Mouse (Mus musculus): ENCODE data around the gene Mtcl1.

Mtcl1 gene

DNA sequence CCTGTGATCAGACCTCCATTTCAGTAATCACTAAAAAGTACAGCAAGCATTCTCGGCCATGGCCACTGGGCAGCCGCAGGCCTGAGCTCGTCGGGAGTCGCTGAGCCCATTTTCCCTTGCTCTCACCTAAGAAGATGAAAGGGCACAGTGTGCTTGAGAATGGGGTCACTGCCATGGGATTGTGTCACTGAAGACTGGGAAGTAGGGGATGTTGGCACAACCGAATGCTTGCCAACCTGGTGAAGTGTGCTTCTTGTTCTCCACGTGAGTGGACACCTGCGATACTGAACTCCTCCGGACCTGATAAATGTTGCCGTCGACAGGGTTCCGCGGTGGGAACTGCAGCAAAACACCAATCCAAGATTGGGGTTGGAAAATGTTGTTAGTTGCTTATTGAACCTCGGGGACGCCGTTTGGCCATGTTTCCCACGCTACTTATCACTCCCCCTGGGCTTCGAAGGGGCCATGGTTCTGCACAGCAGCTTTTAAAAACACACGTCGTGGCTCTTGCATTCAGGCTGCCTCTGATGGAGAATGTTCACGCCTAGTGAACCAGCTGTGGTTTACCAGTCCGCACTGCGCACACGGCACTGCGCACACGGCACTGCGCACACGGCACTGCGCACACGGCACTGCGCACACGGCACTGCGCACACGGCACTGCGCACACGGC is 85.6 kb downstream of the Mtcl1 start:
- DNase-seq (ENCODE audit: low read depth, low spot score): no peak

DNA sequence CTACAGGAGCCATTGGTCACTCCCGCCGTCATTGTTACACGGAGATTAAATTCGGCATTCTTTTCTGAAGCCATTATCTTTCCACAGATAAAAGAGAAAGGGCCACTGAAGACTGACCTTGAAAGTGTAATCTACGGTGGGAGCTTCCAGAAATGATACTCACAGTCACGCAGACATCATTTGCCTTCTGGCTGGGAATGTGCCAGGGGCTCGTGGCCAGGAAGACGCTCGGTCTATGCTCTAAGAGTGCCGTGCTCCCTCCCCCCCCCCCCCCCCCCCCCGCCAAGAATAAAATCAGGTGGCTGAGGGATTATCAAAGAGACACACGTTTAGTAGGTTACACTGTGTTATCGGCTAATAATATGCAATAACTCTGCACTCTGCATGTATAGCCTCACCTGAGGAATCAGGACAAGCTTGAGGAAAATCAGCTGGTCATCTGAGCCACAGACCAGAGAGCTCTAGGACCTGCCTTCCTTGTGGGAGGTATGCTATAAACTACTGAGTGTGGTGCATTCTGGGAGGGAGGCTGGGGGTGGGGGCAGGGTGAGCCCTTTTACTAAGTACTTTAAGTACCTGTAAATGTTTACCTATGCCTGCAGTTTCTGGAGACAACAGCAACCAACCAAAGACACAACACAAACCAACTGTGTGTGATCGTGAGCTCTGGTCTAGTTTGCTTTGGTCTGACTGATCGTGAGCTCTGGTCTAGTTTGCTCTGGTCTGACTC is 87.1 kb downstream of the Mtcl1 start:
- no peak for DNase-seq (ENCODE audit: low read depth, low spot score)

DNA sequence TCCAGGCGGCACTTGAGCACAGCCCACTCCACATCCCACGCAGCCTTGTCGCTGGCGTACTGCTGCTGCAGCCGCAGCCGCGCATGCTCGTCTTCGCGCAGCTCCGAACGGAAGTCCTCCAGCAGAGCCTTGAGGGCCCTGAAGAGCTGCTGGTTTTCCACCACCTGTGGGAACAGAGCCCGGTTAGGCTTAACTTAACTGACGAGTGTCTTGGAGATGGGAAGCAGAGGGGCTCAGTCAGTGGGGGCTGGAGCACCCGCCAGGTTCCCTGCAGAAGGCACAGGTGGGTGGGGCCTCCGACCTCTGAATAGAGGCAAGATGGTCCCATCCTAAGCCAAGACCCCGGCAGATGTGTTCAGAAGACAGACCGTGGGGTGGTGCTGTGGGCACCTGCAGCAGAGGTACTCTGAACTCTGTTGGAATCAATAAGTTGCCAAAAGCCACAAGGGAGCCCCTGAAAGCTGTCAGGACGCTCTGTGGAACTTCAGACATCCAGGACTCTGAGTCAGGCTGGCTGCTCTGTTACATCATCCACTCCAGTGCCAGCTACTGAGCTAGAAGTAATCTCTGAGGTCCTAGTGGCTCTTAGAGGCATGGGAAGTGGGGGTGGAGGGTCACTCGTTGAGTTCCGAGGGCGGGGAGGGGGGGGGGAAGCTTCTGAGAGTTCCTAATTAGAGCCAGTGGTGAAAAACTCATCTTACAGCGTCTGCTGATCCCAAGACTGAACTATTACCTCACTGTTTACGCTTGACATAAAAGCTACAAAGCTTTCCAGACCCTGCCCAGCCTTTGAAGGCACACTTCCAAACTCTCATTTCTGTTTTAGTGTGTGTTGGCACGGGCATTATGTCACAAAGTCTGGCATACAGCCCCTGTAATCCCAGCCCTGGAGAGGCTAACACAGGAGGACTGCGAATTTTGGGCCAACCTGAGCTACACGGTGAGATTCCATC is 91.2 kb downstream of the Mtcl1 start:
- no peak for DNase-seq (ENCODE audit: low read depth, low spot score)

DNA sequence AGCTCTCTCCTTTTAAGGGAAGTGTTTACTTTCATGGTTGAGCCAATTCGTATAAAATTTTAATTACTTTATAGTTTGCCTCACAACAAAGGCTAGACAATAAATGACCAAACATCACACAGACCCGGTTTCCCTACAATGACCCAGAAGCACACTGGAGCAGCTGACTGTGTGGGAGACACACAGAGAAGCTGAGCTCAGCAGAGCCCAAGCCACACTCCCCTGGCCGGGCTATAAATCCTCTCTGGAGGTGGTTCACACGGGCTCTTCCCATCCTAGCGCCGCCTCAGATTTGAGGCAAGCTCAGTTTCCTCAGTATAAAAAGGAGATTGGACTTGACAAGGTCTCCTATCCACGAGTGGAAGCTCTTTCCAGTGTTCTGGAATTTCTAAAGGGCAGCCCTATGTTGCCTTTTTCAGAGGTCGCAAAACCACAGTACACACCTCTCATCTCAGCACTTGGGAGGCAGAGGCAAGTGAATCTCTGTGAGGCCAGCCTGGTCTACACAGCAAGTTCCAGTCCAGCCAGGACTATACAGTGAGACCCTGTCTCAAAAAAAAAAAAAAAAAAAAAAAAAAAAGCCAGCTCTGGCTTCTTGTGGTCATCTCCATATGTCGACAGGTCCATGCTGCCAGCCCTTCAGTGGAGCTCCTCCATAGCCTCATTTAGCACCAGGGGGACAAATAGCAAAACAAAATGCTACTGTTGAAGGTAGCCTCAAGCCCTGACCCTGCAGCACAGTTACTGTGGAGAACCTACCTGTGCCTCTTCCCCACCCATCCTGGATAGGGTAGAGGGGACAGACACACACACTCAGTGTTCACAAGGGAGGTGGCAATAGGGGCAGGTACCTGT is 92.2 kb downstream of the Mtcl1 start:
- no peak for DNase-seq (ENCODE audit: low read depth, low spot score)

DNA sequence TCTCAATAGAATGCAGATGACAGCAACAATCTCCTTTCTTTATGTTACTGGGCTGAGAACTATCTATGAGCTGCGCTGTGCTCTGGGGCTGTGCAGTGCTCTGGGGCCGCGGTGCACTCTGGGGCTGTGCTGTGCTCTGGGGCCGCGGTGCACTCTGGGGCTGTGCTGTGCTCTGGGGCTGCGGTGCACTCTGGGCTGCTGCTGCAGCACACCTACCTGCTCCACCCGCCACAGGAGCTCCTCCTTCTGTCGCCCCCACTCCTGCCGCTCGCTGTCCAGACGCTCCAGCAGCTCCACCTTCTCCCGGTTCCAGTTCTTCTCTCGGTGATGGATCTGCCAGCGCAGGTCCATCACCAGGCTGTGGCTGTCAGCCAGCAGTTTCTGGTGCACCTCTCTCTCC is 95.6 kb downstream of the Mtcl1 start:
- DNase-seq (ENCODE audit: low read depth, low spot score): no peak

DNA sequence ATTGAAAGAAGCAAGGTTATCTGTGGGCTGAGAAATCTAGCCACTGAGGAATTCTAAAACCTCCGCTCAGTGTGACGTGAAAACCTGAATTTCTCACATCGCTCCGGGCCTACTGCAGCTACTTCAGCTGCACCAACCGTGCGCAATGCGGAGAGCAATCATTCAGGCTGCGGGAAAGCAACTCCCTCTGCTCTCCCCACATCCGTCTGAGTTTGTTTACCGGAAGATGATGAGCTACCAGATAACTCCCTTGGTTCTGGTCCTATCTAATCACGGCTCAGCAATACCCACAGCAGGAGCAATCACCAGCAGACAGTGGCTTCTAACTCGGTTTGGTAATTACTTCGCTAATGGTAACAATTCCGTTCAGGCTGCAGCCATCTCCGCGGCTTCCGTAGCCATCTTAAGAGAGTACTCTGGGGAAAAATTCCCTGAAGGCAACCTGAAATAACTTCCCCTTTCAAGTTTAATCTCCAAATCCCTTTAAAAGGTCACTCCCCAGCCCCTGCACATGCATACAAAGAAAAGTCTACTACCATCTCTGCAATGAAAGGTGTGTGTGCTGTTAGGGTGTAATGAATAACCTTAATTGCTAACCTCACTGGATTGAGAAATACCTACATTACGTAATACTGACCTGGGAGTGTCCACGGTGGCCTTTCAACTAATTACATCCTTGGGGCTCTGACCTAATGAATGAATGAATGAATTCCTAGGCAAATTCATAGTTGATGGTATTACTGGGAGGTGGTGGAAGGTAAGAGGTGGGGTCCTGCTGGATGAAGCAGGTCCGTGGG is 96.5 kb downstream of the Mtcl1 start:
- no peak for DNase-seq (ENCODE audit: low read depth, low spot score)

DNA sequence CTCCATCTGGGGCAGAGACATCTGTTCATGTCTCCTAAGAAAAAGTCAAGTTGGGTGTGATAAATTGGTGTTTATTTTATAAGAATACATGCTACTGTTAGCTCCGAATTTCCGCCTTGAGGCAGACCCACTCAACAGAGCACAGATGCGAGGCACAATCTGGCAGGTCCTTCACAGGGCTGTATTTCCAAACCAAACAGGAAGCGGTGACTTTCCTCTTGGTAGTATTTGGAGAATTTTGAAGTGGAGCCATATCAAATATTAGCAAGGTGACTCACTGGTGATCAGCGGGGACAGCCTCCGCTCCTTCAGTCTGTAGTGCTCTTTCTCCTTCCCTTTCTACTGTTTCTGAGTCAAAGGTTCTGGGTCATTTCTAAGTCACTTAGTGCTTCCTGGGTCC is 97.3 kb downstream of the Mtcl1 start:
- no peak for DNase-seq (ENCODE audit: low read depth, low spot score)

DNA sequence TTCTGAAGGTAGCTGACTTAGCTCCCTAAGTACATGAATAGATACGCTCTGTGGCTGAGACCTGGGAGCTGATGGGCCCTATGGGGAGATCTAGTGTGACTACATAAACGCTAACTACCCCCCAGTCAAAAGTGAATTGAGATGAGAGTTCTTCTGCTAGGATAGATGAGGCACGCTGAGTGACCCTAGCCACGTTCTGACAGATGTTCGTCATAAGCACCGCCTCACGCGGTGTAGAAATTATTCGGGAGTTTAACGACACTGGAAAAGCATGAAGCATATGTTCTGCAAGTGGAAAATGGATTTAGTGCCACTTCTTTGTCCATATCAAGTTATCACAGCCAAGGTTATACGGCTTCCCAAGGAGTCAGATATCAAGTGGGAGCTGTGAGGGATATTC is 98.9 kb downstream of the Mtcl1 start:
- no peak for DNase-seq (ENCODE audit: low read depth, low spot score)

DNA sequence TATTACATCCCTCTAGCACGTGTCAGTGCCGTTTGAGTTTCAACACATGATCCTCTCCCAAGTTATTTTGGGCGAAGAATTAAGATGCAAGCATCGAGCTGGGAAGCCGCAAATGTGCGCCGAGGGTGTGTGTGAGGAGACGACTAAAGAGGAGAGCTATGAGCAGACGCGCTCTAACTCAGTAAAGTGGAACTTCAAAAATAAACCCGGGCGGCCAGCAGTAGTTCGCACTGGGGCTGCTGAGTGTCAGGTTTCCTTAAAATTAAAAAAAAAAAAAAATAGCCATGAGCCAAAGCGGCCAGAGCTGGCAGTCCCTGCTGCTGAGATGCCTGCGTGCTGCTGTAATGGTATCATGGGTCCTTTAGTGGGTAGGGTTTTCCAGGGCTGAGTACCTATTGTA is 99.4 kb downstream of the Mtcl1 start:
- DNase-seq (ENCODE audit: low read depth, low spot score): no peak

DNA sequence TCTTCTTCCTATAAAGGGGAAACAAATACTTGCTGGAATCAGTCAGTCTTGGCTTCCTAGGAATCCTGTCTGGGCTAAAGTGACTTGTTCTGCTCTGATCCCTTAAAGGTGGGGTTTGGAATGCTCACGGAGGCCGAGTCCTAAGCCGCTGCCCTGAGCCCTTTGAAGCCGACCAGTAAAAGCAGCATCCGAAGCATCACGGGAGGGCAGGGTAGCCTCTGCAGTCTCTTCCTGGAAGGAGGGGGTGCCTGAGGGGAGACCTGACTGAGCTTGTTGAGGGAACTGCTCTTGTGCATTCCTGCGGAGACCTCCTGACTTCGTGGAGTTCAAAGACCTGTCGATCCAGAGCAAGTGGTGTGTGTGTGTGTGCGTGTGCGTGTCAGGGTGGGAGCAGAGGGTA is 103.2 kb downstream of the Mtcl1 start:
- no peak for DNase-seq (ENCODE audit: low read depth, low spot score)

DNA sequence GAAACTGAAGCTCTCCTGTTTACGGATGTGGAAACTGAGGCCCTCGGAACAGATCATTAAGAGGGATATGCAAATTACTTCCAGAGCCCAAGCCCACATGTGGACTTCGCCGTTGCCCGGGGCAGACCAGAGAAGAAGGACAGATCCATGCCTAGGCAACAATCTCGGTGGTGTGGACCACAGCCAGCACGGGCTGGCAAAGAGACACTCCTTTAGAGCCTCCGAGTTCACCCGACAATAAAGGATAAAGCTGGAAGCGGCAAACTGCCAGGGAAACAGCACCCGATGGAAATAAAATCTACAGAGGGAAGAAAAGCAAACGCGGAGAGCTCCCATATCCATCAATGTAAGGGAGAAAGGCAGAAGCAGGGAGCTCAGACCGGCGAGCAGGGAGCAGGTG is 103.9 kb downstream of the Mtcl1 start:
- DNase-seq (ENCODE audit: low read depth, low spot score): no peak

DNA sequence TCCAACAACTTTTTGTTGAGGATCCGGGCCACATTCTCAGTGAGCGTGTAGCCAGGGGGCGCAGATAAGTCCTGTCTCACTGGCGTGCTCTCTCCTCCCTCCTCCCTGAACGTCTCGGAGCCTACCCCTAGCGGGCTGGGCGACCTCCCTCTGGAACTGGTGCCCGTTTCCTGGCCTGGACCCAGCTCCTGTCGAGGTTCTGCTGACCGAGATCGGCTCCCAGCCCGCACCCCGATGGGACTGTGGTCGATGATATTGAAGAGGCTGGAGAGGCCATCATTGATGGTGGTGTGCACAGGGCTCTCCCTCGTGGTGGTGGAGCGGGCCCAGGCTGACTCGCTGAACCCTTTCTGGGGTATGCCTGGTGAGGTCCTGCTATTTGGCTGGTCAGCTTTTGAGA is 106.6 kb downstream of the Mtcl1 start:
- DNase-seq (ENCODE audit: low read depth, low spot score): no peak

DNA sequence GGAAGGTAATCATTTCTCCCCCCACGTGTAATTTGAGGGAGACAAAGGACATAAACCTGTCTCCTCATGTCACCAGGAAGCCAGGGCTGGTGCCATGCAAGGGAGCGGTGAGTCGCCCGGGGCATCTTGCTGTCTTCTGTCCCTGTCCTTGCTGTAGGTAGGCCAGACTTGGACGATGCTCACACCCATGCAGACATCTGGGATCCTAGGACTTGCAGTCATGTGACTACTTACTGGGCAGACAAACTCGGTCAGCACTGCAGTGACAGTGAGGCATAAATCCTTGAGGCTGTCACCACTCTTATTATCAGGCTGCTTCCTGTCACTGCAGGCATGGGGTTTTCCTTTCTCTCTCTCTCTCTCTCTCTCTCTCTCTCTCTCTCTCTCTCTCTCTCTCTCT is 107.9 kb downstream of the Mtcl1 start:
- DNase-seq (ENCODE audit: low read depth, low spot score): no peak

DNA sequence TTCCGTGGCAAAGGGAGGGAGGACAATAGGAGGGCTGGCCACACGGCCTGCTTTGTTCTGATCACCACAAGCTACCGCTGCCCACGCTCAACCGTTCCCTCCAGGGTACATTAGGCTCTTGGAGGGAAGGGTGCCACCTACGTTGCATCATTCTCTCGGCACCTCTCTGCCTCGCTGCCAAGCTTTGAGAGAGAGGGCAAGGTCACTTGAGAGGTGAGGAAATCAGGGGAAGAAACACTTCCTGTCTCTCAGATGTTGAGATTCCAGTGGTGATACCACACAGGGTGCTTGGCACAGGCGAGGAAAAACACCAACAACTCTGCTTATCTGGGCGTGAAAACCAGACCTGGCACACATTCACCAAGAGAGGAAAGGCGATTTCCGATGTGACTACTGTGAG is 108.8 kb downstream of the Mtcl1 start:
- no peak for DNase-seq (ENCODE audit: low read depth, low spot score)

DNA sequence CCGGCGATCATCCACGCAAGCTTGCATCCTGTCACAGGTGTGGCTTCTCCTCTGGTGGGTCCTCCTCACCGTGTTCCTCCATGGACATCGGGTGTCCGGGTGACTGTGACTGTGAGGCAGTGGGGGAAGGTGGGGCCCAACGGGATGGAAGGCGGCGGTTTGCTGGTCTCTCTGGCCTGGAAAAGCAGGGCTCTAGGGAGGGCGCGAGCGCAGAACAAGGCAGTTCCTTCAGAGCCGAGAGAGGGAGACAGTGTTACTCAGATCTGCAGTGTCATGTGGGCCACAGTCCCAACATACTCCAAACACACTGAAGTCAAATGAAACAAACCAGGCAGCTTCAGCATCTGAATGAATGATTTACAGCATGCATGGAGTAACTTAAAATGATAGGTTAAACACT is 111.6 kb downstream of the Mtcl1 start:
- no peak for DNase-seq (ENCODE audit: low read depth, low spot score)

DNA sequence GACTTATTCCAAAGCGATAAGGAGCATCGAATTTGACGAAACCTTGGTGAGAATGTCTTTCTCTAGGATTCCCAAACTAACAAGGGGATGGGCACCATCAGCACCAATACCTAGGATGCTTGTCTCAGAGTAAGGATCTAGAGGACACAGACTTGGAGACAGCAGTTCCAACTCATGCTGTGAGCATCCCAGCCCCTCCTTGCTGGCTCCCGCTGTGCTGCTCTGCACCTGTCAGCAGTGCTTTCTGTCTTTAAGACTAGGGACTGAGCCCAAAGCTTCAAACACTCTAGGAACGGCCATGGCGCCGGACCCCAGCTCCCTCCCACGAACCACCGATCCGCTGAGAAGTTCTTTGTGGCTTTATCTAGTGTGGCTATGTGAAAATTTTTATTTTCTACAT is 114.0 kb downstream of the Mtcl1 start:
- no peak for DNase-seq (ENCODE audit: low read depth, low spot score)

DNA sequence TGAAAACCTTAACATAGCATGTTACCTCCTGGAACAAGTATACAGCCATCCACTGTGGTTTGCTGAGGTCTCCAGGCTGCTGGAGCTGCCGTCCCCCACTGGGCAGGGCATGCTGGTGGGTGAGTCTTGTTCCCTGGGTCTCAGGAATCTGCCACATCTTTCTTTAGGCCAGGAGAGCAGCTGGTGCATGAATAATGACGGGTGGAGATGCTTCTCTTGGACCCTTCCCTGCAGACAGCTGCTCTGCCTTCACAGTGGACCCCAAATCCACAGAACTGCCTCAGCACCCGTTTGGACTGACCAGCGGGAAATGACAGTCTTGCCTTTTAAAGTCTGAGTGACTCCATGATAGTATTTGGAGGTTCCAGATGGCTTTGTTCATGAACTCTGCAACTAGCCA is 114.7 kb downstream of the Mtcl1 start:
- DNase-seq (ENCODE audit: low read depth, low spot score): no peak

DNA sequence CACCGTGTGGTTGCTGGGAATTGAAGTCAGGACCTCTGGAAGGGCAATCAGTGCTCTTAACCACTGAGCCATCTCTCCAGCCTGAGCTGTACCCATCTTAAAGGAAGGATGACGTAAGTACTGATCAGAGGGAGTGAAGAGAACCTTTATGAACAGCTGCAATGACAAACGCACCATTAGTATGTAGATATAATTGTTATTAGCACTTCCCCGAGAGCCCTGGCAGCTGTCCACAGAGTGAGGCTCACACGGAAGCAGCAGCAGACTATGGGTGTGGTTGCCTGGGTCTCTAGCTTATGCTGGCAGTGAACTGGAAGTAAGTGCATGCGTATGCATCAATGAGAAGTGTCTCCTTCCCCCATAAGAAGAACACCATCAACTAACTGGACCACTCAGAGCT is 118.3 kb downstream of the Mtcl1 start:
- no peak for DNase-seq (ENCODE audit: low read depth, low spot score)

DNA sequence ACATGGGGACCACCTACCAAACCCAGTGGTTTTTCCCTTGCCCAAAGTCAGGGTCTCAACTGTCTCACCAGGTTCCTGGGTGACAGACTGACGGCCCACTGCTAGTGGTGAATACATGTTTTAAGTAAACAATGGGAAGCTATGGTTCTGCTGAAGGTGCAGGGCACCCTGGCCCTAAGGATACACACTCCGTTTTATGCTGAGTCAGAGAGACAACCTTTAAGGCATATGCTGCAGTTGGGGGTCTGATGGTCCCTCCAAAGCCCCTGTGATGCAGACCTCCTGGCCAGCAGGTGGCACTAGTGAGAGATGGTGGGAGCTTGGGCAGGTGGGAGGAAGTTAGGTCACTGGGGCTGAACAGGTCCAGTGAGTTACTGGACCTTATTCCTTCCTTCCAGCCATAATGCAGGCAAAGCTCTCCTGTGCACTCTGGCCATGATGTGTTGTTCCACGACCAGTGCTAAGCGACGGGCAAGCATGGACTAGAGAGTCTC is 123.0 kb downstream of the Mtcl1 start:
- no peak for DNase-seq (ENCODE audit: low read depth, low spot score)

DNA sequence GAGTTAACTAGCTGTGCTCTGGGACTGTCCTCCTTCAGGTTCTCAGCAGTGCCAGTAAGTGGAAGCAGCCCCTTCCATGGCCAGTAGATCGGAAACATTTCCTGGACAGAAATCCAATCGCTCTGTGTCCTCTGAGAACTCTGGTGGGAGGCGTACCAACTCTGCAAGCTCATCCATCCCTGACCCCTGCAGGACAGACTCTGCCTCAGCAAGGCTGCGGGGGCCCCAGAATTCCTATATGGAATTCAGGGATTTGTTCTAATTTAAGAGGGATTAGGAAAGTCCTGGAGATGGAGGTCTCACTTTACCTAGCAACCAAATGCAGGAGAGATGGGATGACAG is 123.4 kb downstream of the Mtcl1 start:
- DNase-seq (ENCODE audit: low read depth, low spot score): no peak

Data from A20 (cell line).